Mouse (Mus musculus) olfactory bulb, adult 2 months (tissue): Measurements from ENCODE around the gene Pnldc1. TPM values are rescaled to one million over a fixed set of nuclear protein-coding genes. Genes with fewer than 3 reads are reported as not detected.
A peak's percentile ranks its signal among the peaks of the same experiment; 100 is the strongest.
"Not testable (repeated sequence)": the region's sequence is repeated elsewhere in the genome, so short reads cannot be mapped to it uniquely, and the experiment has no call there.

ENCODE experiments used
- H3K27ac ChIP-seq: fragments of 200-500 bp; 2 replicates; pipeline ENCODE4 v1.5.1; 2012; ENCODE audit warnings: low read depth, low read length; ENCODE audit not compliant: insufficient read depth
- H3K4me1 ChIP-seq: fragments of 200-500 bp; 2 replicates; pipeline ENCODE4 v1.6.1; 2012; ENCODE audit warnings: low read length; ENCODE audit not compliant: control insufficient read depth, insufficient read depth
- H3K4me3 ChIP-seq: fragments of 200-500 bp; 2 replicates; pipeline ENCODE4 v1.5.1; 2012; ENCODE audit warnings: mild to moderate bottlenecking, low read depth, low read length, moderate library complexity; ENCODE audit not compliant: insufficient read depth
- CTCF ChIP-seq: fragments of 200-500 bp; IDR thresholded peaks from 2 replicates; pipeline ENCODE4 v1.5.1; 2012; ENCODE audit warnings: low read depth, mild to moderate bottlenecking, low read length, moderate library complexity; ENCODE audit not compliant: insufficient read depth
- POLR2A ChIP-seq: fragments of 200-500 bp; IDR thresholded peaks from 2 replicates; pipeline ENCODE4 v1.6.1; 2012; ENCODE audit warnings: mild to moderate bottlenecking, low read depth, low read length, moderate library complexity; ENCODE audit not compliant: insufficient read depth
- WGBS: fragments of 180-500 bp; shearing (Covaris S2); methylation state at CpG from one replicate; pipeline ENCODE4 v1.1.7; 2018; 5-methylcytosine and 5-hydroxymethylcytosine counted together
- polyA plus RNA-seq: library from polyadenylated mRNA; stranded (reverse); fragments of >200 nt; gene quantifications from 2 replicates; pipeline ENCODE4 v1.2.4, GENCODE M21; 2012; ENCODE audit warnings: low replicate concordance; ENCODE audit not compliant: missing spikeins, insufficient read depth, insufficient read length

The Pnldc1 gene
- polyA plus RNA-seq, 1 experiment: not detected

GRCm38 (mm10) chr17:12938077-12938476 lies 28.0 kb upstream of the Pnldc1 start:
- H3K4me3 ChIP-seq: no peak overlapping the region
- H3K4me1 ChIP-seq: peaks cover 6% of the 10 kb centered on the region
- no peak overlapping the region for H3K27ac ChIP-seq
- WGBS: 46% methylated on average over 2 of the region's 2 CpGs
- TF ChIP-seq POLR2A (no peak), CTCF (no peak)

GRCm38 (mm10) chr17:12937412-12937970 lies 27.5 kb upstream of the Pnldc1 start:
- H3K4me3 ChIP-seq: no peak overlapping the region
- no peak overlapping the region for H3K27ac ChIP-seq
- WGBS: 87% methylated on average over 2 of the region's 2 CpGs
- TF ChIP-seq POLR2A (no peak), CTCF (no peak)
- H3K4me1 ChIP-seq: peaks cover 6% of the 10 kb centered on the region

- TF ChIP-seq CTCF: no peak
- TF ChIP-seq POLR2A: no peak
- Histone ChIP-seq H3K4me1 (peaks cover 6% of the 10 kb centered on the region), H3K4me3 (no peak overlapping the region), H3K27ac (no peak overlapping the region)
- 31% methylated on average over 4 of the region's 4 CpGs for WGBS
These were observed 25.7 kb upstream of the Pnldc1 start for GRCm38 (mm10) chr17:12935719-12936118.

GRCm38 (mm10) chr17:12931576-12931975 lies 21.5 kb upstream of the Pnldc1 start:
- WGBS: 89% methylated on average over 5 of the region's 5 CpGs
- H3K27ac ChIP-seq: not testable (repeated sequence)

GRCm38 (mm10) chr17:12925703-12926180 lies 15.7 kb upstream of the Pnldc1 start:
- Histone ChIP-seq H3K4me1 (no peaks in the 10 kb centered on the region), H3K27ac (no peak overlapping the region)
- TF ChIP-seq POLR2A: no peak
- no peak for TF ChIP-seq CTCF

More at GRCm38 (mm10) chr17:12931576-12931975, 21.5 kb upstream of the Pnldc1 start:
- H3K4me1 ChIP-seq, H3K4me3 ChIP-seq: not testable (repeated sequence)

GRCm38 (mm10) chr17:12925001-12925400 lies 15.0 kb upstream of the Pnldc1 start:
- 87% methylated on average over 3 of the region's 3 CpGs for WGBS
- Histone ChIP-seq H3K27ac (no peak overlapping the region), H3K4me3 (no peak overlapping the region), H3K4me1 (no peaks in the 10 kb centered on the region)
- TF ChIP-seq CTCF (no peak), POLR2A (no peak)

More at GRCm38 (mm10) chr17:12925703-12926180, 15.7 kb upstream of the Pnldc1 start:
- H3K4me3 ChIP-seq: no peak overlapping the region
- 91% methylated on average over 8 of the region's 8 CpGs for WGBS

GRCm38 (mm10) chr17:12921073-12921472 lies 11.0 kb upstream of the Pnldc1 start:
- H3K27ac ChIP-seq: no peak overlapping the region
- no peaks in the 10 kb centered on the region for H3K4me1 ChIP-seq
- TF ChIP-seq POLR2A (no peak), CTCF (no peak)
- no peak overlapping the region for H3K4me3 ChIP-seq
- 96% methylated on average over 1 of the region's 1 CpGs for WGBS

- Histone ChIP-seq H3K4me1 (no peaks in the 10 kb centered on the region), H3K4me3 (peak overlapping the region; percentile 84), H3K27ac (peak overlapping the region; percentile 48)
- TF ChIP-seq CTCF: no peak
- TF ChIP-seq POLR2A: no peak
- under 1% methylated on average over 40 of the region's 40 CpGs for WGBS
These were observed 6.8 kb upstream of the Pnldc1 start for GRCm38 (mm10) chr17:12916588-12917380.

GRCm38 (mm10) chr17:12915881-12916583 lies 6.0 kb upstream of the Pnldc1 start, which contains the start of gene Mrpl18:
Mrpl18 (minus strand) TSS chr17:12916345.
- H3K4me3 ChIP-seq: peak within 1 kb of the TSS; percentile 84
- peak within 1 kb of the TSS; percentile 48 for H3K27ac ChIP-seq
- under 1% methylated on average over 56 of the region's 56 CpGs for WGBS
- TF ChIP-seq POLR2A (peak; percentile 74; the same call in 1 of the 2 replicates), CTCF (no peak)
- no peaks in the 10 kb centered on the region for H3K4me1 ChIP-seq
